Mouse (Mus musculus): Measurements from ENCODE around the gene Cul1.

- TF ChIP-seq CTCF (conservative IDR thresholded peaks at IDR 0.05 in 1 of 2, IDR thresholded peaks at IDR 0.05 in 1 of 2; ENCODE audit: low read depth in 2 of 2, low read length in 2 of 2) (no peak), CHD2 (IDR thresholded peaks at IDR 0.05; ENCODE audit: low read length) (no peak), POLR2A (IDR thresholded peaks at IDR 0.05; ENCODE audit: low read depth, low read length) (no peak), TCF12 (IDR thresholded peaks at IDR 0.05; ENCODE audit: low read depth, low read length) (no peak), MAFK (IDR thresholded peaks at IDR 0.05; ENCODE audit: insufficient replicate concordance, low read length) (no peak), ZMIZ1 (IDR thresholded peaks at IDR 0.05; ENCODE audit: low read depth, low read length) (no peak), E2F4 (IDR thresholded peaks at IDR 0.05; ENCODE audit: insufficient replicate concordance, low read depth, low read length) (no peak), POLR2AphosphoS2 (IDR thresholded peaks at IDR 0.05; ENCODE audit: low read depth, low read length) (no peak), MAX (IDR thresholded peaks at IDR 0.05; ENCODE audit: low read length) (no peak)
Measured at GRCm38 (mm10) chr6:47456853-47457252, 3.7 kb downstream of the Cul1 start.

All from CH12.LX (cell line).